Mouse (Mus musculus) adrenal gland, postnatal 4 days (tissue): ENCODE measurements around the gene Myo1c. TPM values are rescaled to one million over a fixed set of nuclear protein-coding genes. Genes with fewer than 3 reads are reported as not detected.
A peak's percentile ranks its signal among the peaks of the same experiment; 100 is the strongest.
"Not testable (repeated sequence)": the region's sequence is repeated elsewhere in the genome, so short reads cannot be mapped to it uniquely, and the experiment has no call there.

Source experiments
- DNase-seq, 2 experiments: peaks; one replicate each; pipeline ENCODE4 v3.0.0; 2021 to 2022; ENCODE audit warnings: low spot score in 2 of 2, mixed read lengths in 2 of 2
- total RNA-seq, 2 experiments: library from RNA; stranded (reverse); gene quantifications; 2 replicates each; pipeline ENCODE4 v1.2.3; 2021

The Myo1c gene
- total RNA-seq, 2 experiments from 2014 or later = 122 to 132 TPM

DNA sequence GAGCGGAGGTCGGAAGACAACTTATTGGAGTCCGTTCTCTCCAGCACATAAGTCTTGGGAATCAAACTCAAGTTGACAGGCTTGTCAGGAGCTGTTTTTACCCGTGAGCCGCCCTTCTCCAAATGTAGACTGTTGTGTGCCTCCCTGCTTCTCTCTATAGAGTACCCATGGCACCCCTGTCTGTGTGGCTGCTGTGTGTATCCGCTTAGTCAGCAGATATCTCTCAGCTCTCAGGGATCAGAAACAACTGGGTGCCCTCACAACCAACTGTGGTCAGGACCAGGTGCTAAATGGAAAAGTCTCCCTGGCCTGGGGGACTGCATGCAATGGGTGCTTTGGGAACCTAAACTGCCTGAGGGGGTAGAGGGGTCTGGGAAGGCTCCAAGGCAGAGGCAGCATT is 16.0 kb downstream of the Myo1c start:
- no peak for DNase-seq

DNA sequence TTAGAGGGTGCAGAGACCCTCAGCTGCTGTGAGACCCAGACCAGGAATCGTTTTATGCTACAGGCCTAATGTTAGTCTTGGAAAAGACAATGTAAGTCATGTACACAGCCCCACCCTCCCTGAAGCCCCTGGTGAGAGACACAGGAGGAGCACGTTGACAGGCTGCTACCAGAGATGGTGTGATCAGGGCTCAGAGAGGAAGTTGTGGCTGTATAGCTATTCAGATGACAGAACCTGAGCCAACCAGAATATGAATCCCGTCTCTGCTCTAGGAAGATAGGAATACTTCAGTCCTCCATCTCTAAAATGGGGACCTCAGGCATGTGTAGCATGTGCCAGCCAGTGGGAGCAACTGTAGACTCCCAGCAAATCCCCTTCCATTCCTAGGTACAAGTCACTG is 18.3 kb downstream of the Myo1c start:
- DNase-seq = no peak

DNA sequence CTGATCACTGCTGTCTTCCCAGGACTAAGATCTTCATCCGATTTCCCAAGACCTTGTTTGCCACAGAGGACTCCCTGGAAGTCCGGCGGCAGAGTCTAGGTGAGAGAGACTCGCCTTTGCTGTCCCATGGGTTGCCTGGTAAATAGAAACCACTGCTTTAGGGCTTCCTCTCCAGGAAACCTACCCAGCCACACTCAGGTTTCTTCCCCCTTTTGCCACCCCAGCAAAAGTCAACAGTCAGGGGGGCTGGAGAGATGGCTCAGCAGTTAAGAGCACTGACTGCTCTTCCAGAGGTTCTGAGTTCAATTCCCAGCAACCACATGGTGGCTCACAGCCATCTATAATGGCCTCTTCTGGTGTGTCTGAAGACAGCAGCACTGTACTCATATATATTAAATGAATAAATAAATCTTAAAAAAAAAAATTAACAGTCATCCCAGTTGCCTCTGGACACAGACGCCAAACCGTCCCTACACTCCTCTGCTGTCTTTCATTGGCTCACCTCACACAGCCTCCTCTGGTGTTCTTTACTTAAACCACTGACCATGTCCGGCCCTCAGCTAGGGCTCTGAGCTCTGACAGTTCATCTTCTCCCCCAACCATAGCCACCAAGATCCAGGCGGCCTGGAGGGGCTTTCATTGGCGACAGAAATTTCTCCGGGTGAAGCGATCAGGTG is 19.0 kb downstream of the Myo1c start:
- no peak for DNase-seq

DNA sequence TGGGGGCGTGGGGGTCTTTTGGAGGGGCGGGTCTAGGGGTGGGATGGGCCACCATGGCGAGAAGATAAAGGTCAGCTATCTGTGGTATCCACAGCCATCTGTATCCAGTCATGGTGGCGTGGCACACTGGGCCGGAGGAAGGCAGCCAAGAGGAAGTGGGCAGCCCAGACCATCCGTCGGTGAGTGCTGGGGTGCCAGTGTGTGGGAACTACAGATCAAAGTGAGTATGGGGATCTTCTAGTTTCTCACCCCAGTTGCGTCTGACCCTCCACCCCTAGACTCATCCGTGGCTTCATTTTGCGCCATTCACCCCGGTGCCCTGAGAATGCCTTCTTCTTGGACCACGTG is 19.5 kb downstream of the Myo1c start:
- no peak for DNase-seq

DNA sequence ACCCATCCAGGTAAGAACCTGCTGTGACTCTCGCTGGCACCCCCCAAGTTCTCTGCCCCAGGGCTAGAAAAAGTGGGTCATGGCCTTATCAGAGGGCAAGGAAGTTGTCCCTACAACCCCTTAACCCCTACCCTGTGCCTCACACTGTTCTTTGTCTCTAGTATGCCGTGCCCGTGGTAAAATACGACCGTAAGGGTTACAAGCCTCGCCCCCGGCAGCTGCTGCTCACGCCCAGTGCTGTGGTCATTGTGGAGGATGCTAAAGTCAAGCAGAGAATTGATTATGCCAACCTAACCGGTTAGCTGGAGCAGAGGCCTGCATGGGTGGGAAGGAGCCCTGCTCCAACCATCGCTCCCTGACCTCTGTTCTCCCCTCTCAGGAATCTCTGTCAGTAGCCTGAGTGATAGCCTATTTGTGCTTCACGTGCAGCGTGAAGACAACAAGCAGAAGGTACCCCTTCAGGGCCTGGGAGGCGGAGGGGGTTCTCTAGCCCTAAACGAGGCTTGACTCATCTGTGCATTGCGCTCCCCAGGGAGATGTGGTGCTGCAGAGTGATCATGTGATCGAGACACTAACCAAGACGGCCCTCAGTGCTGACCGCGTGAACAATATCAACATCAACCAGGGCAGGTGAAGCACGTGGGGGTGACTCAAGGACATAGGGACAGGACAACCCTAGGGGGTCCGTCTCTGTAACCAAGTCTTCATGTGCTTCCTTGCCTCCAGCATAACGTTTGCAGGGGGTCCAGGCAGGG is 21.3 kb downstream of the Myo1c start:
- no peak for DNase-seq

DNA sequence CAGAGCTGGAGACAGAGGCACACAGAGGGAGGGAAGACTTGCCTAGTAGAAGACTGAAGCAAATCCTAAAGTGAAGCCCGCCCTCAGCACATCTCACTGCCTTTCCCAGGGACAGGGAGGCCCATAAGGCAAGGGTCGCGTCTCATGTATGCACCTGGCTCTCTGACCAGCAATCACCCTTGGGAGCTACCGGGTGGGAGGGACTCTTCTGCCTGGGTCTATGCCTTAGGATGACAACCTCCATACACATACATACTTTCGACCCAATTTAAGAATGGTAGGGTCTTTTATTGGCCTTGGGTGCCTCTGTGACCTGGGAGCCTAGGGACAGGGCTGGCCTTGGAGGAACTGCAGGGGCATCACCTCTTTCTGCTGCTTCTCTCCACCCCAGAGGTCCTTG is 23.1 kb downstream of the Myo1c start:
- no peak for DNase-seq

DNA sequence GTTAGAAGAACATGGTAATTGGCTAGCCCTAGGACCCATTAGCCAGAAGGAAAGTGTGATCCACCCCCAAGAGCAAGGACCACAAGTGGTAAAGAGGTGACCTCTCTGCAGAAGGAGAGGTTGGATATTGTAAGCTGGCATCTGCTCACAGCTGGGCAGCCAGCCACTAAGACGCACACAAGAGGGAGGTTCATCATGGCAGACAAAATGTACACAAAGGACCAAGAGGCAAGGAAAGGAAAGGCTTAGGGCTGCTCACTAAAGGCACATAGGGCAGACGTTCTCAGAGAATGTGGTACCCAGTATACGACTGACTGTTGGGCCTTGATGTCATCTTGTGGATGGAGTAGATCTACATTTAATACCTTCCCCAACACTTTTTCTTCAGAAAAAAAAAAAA is 24.6 kb downstream of the Myo1c start:
- DNase-seq = no peak

DNA sequence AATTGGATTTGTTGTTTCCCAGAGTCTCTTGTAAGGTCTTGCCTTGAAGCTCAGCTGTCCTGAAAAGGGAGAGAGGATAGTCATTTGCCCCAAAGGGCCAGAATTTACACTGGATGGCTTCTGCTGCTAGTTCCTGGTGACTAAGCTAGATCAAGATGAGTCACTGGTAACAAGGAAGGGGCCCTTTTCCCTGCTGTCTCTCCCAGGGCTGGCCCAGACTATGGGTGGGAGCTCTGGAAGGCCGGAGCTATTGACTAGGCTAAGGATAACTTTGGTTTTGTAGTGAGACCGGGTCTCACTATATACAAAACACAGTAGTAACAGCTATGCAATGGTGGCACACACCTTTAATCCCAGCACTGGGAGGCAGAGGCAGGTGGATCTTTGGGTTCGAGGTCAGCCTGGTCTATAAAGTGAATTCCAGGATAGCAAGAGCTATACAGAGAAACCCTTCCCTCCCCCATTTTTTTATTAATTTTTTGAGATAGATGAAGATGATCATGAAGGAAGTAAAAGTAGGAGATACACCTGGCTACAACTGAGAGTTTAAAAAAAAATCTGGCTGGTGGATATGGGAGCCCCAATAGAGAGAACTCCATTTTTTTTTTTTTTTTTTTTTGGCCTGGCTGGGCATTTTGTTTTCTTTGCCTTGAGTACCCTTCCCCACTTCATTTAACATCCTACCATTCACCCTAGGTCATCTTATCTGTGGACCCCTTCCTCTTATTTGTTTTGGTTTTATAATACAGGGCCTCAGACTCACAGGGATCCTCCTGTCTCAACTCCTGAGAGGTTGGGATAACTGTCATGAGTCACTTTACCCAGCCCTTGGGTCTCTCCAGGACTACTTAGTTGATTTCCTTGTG is 27.8 kb downstream of the Myo1c start:
- DNase-seq = no peak

DNA sequence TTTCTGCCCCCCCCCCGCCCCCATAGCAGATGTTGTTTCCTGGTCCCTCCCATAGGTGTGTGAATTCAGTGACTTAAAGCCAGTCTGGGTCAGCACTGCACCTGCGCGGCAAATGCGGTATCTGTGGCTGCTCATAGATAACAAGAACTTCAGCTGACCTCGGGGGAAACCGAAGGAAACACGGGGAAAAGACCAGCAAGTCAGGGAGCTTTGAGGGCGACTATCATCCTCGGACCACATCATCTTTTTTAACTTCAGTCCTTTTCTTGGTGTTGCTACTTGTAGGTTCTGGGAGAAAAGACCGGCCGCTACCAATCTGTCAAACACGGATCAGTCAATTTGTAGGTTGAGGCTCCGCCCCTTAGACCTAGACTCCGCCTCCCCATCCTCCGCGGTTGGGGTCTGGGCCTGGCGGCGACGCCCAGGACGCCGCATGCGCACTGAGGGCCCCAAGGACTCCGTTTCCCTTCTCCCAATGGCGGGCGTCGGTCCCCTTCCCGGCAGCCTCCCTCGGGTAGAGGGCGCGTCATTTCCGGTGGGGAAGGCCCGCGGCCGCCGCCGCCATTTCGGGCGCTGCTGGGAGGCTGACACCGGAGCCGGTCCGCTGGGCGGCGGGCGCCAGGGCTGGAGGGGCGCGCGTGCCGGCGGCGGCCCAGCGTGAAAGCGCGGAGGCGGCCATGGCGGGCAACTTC is 28.6 kb downstream of the Myo1c start, which contains the start of gene Crk:
Gene Crk, plus strand, starts transcription at position 513 of the 692 bp plus-strand sequence.
- DNase-seq = peak; percentile 96 to 97

DNA sequence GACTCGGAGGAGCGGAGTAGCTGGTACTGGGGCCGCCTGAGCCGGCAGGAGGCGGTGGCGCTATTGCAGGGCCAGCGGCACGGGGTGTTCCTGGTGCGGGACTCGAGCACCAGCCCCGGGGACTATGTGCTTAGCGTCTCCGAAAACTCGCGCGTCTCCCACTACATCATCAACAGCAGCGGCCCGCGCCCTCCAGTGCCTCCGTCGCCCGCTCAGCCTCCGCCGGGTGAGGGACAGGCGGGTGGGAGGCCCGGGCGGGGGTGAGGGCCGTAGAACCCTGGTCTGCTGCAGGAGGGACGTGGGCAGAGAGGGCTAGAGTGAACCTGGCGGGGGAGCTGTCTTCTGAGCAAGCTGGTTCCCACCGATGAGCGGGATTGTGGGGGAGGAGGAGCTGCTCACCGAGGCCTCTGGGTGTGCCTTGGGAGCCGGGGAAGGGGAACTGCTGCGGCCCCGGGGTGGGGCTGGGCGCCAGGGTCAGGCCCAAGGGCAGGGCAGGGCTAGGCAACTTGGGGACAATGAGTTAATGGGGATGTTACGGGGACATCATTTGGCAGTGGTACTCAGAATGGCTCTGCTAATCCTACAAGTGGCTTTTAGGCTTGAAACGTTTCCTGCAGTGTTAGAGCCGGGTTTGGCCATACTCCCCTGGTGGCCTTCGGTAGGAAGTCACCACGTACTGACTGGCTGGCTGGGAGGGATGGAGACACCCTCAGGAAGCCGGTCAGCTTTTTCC is 29.3 kb downstream of the Myo1c start:
- DNase-seq = peak in 1 of 2 experiments; percentile 55

DNA sequence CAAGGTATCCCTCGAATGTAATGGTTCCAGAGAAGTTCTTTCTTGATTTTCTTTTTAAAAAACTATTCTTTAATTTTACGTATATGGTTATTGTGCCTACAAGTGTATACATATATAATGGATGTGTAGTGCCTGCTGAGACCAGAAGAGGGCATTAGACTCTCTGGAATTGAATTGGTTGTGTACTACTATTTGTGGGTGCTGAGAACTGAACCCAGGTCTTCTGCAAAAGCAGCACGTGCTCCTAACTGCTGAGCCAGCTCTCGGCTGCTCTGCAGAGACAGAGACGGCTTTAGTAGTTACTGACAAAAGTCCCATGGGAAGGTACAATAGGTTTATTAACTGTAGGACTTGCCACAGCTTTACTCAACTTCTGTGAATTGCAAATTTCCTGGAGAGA is 34.2 kb downstream of the Myo1c start:
- no peak for DNase-seq

DNA sequence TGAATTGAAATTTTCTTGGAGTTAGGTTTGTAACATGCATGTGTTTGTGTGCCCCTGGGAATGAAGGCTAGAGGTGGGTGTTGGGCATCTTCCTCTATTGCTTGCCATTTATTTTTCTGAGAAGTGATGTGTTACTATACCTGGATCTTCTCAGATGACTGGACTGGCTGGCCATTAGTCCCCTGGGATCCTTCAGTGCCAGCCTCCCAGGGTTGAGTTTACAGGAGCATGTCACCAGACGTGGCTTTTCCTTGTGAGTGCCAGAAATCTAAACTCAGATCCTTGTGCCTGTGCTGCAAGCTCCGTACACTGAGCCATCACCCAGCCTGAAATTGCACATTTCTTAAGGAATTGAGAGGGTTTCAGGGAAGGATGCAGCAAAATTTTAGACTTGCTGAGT is 34.7 kb downstream of the Myo1c start:
- no peak for DNase-seq

DNA sequence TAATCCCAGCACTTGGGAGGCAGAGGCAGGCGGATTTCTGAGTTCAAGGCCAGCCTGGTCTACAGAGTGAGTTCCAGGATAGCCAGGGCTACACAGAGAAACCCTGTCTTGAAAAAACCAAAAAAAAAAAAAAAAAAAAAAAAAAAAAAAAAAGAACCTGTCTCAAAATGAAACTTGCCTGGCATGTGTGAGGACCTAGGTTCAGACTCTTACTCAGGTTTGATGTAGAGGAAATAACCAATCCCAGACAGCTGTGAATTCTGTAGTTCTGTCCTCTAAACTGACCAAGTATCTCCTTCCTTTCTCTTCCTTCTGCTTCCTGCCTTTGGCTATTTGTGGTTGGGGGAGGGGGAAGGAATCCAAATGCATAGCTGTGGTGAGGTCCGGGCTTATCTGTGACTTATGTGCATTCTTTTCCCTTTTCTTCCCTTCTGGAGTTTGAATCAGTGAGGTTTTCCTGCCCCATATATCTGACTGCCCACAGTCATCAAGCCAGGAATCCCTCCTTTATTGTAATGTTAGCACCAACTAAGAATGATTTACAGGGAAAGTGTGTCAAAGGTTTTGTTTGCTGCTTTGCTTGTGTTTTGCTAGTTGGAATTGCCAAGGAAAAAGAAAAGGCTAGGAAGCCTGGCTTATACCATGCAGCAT is 37.2 kb downstream of the Myo1c start:
- no peak for DNase-seq

DNA sequence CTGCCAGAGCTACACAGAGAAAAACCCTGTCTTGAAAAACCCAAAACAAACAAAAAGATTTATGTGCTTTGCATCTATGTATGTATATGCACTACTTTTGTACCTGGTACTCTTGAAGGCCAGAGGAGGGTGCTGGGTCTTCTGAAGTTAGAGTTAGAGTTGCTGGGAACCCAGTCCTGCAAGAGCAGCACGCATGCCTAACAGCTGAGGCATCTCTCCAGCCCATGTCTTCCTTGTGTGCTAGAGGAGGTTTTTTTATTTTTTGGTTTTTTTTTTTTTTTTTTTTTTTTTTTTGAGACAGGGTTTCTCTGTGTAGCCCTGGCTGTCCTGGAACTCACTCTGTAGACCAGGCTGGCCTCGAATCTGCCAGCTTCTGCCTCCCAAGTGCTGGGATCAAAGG is 37.8 kb downstream of the Myo1c start:
- no peak for DNase-seq

DNA sequence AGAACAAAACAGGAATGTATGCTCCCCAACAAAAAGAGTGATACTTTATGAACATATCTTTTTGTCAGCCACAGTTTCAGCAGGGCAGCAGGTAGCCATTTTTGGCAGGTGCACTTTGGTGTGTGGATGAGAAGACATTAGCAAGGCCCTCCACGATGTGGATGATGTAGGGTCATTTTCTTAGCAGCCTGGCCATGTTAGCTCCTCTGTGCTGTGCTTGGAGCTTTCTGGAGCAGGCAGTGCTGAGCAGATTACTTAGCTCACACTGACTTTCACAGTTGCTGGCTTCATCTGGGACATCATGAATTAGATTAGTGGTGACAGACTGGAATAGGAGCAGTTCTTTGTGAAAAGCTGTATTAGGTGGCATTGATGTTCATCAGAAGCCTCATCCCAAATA is 39.7 kb downstream of the Myo1c start:
- no peak for DNase-seq

DNA sequence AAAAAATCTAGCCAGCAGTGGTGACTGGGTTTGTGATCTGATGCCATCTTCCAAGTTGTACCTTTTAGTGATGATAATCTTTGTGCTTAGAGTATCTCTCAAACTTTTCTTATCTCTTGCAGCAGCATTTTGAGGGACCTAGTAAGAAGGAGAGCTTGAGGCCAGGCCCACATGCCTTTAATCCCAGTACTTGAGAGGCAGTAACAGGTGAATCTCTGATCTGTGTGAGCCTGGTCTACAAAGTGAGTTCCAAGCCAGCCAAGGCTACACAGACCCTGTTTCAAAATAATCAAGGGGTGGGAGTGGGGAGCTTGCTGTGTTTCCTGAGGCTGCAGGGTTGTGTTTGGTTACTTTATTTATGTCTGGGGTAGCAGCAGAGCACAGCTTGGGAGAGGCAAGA is 40.7 kb downstream of the Myo1c start:
- no peak for DNase-seq

DNA sequence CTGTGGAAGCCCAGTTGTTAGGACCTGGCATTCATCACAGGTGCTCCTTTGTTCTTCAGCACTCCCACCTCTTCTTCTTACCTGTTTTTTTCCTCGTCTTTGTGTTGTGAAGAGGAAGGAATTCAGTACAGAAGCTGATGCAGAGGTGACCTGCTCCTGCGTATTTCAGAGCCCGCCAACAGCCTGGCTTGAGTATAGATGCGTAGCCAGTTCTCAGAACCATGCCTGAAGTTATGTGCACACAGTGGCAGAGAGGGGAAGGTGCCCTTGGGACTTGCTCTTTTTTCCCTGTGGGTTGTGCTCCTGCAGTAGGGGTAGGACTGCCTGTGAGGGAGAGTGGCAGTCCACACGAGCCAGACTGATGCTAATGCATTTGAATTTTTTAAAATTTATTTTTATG is 43.3 kb downstream of the Myo1c start:
- DNase-seq = no peak

DNA sequence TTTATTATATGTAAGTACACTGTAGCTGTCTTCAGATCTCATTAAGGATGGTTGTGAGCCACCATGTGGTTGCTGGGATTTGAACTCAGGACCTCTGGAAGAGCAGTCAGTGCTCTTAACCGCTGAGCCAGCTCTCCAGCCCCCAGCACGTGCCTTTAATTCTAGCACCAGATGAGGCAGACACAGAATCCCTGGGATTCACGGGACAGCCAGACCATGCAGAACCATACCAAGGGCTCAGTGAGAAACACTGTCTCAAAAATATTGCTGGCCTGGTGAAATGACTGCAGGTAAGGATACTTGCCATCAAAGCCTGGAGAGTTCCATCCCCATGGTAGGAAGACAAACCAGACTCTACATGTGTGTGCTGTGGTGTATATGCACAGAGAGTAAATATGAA is 47.2 kb downstream of the Myo1c start:
- not testable (repeated sequence) for DNase-seq

DNA sequence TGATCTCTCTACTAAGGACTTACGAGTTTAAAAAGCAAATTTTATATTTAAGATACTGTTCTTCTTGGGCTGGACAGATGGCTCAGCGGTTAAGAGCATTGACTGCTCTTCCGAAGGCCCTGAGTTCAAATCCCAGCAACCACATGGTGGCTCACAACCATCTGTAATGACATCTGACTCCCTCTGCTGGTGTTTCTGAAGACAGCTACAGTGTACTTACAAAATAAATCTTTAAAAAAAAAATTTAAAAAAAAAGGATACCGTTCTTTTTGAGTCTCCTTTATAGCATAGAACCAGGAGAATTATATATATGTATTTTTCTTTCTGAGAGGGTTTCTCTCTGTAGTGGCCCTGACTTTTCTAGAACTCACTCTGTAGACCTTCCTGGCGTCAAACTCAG is 50.3 kb downstream of the Myo1c start:
- no peak for DNase-seq

DNA sequence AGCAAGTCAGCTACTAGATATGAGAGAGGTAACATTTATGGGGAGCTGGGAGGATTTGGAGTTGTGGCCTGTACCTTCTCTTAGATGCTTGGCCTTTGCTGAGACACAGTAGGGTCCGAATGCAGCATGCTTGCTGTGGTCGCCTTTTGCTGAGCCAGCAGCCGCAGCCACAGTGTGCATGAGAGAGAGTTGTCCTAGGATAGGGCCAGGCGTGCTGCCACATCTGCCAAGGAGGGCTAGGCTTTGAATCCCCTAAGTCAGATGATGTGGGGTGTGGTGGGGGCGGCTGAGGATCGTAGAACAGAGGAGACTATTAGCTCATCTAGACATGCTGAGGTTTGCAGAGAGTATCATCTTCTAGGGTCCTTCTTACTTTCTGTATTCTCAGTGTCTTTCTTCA is 52.5 kb downstream of the Myo1c start:
- no peak for DNase-seq
